Mouse (Mus musculus): ENCODE measurements around the gene Vsir.

Vsir gene

DNA sequence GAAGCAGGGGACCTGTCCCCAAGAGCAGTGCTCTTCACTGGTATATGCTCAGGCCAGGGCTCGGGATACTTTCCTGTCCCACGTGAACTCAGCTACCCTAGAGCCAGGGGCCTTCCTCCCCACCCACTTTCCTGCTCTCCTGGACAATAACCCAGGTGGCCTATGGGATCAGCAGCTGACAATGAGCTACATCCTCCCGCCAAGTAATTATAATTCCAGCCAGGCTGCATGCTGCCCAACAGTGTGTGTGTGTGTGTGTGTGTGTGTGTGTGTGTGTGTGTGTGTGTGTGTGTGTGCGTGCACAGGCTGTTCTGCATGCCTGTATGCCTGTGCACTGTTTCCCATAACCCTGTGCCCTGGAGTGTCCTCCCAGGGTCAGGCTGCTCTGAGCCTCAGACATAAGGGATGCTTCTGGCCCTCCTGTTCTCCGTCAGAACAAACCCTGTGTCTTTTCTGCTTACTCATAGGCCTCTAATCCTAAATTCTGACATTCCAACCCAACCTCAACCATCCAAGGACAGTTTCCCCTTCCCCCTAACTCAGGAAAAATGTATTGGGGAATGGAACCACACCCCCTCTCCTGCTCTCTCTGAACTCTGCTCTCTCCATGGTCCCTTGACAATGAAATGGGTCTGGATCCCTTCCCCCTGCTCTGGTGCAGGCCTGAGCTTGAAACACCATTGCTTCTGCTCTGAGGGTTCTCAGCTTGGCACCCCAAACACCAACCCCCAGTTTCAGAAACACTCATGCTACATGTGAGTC is 6.8 kb downstream of the Vsir start:
- no peak for DNase-seq (ENCODE audit: low spot score in 2 of 2)

DNA sequence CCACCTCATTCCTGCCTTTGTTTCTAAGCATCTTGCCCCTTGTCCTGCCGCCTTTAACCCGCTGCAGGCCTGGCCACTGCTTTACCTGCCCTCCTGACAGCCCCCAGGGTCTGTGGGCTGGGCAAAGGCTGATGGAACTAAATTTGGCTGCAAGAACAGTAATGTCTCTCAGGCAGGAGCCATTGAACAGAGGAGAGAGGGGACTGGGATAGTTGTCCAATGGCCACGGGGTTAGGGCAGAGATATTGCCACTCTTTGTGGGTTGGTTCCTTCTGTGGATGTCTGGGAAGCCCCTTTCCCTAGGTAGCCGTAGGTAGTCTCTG is 7.3 kb downstream of the Vsir start:
- no peak for DNase-seq (ENCODE audit: low spot score in 2 of 2)

DNA sequence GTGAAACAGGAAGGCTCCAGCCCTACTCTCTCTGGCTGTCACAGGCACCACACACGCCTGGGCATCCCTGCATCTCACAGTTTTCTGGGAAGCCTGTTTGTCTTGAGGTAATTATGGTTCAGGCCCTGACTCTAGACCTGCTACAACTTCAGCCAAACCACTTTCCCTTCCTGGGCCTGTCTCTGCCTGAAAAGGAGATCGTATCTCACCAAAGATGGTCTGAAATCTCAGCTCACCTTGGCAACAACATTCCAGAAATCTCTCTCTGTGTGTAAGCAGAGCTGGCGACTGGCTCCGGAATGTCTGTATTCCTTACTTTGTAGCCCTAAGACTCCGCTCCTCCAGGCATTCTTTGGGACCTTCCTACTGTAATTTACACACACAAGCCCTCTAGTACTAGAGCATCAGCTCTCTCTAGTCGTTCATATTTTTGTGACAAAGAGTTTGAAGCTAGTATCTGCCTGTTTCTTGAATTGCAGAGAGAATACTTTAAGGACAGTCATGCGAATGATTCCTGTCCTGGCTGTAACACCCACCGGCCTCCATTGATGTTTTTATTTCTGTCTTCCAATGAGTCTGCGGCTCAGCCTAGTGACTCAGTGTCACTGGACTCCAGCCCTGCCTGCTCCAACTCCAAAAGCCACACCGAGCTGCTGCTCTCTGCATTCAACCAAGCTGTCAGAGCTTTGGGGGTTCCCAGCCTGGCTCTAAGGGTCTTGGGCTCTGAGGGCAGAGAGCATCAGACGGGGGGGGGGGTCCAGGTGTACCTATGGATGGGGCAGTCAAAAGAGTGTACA is 8.4 kb downstream of the Vsir start:
- no peak for DNase-seq (ENCODE audit: low spot score in 2 of 2)

DNA sequence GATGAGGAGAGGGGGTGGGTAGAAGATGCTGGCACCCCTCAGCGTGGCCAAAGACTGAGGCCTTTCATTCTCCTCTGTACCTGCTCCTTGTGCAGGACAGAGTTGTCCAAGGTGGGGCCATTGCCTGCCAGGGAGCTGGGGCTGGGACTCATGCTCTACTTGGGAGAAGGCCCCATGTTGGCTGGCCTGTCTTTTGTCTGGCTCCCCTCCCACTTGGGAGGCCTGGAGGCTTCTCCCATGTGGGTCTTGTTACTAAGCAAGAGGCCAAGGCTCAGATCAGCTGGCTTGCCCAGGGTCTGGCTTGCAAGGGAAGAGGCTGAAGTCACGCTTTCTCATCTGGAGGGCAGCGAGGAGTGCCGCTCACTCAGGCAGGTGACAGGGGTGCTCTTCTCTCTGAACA is 10.8 kb downstream of the Vsir start:
- DNase-seq (ENCODE audit: low spot score in 2 of 2) = no peak

DNA sequence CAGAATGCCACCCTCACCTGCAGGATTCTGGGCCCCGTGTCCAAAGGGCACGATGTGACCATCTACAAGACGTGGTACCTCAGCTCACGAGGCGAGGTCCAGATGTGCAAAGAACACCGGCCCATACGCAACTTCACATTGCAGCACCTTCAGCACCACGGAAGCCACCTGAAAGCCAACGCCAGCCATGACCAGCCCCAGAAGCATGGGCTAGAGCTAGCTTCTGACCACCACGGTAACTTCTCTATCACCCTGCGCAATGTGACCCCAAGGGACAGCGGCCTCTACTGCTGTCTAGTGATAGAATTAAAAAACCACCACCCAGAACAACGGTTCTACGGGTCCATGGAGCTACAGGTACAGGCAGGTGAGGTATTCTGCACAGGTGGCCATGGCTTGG is 11.2 kb downstream of the Vsir start:
- DNase-seq (ENCODE audit: low spot score in 2 of 2) = no peak

DNA sequence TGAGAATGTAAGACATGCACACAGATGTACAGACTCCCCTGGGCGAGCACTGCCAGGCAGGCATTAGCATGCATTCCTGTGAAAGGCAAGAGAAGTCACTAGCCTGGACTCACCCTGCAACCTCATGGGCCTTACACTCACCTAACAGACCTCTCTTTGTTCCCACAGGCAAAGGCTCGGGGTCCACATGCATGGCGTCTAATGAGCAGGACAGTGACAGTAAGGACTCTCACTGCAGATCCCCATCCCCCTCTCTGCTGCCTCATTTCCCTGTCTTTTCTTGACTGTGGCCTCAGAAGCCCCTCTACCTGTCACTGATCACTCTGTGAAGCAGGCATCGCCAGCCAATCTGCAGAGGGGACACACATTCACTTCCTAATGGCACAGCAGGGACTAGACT is 12.1 kb downstream of the Vsir start:
- DNase-seq (ENCODE audit: low spot score in 2 of 2) = no peak

DNA sequence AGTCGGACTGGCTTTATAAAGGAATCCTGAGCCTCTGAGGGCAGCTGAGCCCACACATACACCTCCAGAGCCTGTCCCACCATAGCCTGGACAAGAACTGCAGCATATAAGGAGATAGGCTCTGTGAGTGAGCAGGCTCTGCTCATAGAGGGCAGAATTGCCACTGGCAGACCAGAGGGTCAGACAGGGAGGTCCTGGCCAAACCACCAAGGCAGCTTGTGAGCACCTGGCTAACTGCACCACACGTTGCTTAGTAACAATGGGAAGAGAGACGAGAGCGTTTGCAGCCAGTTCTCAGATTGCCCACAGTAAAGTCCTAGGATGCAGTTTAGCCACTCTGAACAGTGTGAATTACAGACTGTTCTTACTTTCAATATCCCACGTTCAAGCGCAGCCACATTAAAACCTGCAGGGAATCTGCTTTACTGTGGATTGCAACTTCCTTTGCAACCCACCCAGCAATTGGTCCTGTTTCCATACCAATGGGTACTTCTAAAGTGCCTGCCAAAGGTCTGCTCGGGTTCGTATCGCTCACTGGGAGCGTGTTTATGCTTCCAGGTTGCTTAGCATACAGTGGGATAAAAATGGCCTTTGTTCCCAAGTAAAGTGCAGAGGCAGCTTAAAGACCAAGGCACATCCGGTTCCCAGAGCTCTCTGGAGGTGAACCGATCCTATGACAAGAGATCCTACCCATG is 15.1 kb downstream of the Vsir start:
- DNase-seq (ENCODE audit: low spot score in 2 of 2) = no peak

DNA sequence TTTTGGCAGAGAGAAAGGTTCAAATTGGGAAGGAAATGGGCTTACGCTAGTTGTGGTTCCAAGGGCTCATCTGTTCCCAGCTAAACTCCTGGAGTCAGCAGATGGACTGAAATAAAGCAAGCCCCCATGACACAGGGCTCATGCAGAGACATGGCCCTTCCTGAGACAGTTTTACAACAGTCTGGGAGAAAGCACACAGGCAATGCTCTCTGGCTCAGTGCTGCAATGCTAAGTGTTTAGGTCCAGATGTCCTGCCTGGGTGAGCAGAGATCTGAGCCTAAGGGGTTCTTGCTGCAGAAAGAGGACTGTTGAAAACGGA is 15.6 kb downstream of the Vsir start:
- no peak for DNase-seq (ENCODE audit: low spot score in 2 of 2)

DNA sequence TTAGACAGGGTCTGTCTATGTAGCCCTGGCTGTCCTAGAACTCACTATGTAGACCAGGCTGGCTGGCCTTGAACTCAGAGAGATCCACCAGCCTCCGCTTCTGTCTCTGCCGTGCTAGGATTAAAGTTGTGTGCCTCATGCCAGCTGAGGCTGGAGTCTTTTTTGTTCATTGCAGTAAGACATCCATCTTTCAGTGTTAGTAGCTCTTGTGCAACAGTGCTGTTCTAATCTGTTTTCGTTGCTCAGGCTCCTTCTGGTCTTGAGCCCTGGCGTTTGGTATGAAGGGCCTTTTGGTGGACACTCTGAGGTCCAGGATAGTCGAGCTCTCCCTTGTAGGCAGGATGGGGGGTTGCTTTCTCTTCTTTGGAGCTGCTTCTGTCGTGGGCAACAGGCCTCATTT is 16.8 kb downstream of the Vsir start:
- no peak for DNase-seq (ENCODE audit: low spot score in 2 of 2)

DNA sequence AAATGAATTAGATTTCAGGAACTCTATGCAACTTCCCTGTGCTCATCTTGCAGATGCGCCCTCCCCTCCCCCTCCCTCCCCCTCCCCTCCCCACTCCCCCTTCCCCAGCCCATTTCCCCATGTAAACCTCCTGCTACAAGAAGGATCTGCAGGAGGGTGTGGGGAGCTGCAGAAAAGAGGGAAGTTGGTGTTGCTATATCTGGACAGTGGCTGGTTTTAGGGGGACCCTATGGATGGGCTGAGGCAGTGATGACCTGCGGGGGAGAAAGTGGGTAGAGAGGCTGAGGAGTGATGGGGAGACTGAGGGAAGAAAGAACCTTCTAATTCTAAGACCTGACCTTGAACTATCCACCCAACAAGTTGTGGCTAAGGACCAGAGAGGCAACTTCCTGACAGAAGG is 20.5 kb downstream of the Vsir start:
- DNase-seq (ENCODE audit: low spot score in 2 of 2) = no peak

DNA sequence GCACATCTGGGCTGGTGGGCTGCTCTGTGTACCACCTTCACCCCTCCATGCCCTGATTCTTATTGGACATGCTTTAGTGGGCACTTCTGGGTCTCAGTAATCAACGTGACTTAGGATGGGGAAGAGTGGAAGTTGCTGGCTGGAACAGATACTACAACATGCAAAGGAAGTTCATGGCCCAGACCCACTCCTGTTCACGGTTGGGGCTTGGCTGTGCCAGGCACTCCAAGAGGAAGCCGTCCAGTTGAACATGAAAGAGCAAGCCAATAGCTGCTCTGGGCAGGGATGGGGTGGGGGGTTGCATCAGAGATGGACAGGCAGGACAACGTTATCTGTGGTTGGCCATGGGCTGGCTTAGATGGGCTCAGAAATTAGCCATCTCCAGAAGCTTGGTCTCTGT is 21.3 kb downstream of the Vsir start:
- DNase-seq (ENCODE audit: low spot score in 2 of 2) = no peak

DNA sequence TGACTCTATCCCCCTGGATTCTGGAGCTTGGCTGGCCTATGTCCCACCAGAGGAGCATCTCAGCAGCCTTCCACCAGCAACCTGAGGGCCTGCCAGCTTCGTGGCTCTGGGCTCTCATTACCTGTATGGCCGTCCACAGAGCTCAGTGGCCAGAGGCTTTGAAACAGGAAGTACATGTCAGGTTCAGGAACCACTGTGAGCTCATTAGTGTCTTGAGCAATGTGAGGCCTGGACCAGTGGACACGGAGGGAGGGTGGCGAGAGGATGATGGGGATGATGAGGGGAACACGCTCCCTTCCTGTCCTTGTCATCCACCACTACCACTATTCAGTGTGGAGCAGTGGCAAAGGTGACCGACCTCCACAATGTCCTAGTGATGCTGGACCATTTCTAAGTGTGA is 22.8 kb downstream of the Vsir start:
- DNase-seq (ENCODE audit: low spot score in 2 of 2) = no peak

DNA sequence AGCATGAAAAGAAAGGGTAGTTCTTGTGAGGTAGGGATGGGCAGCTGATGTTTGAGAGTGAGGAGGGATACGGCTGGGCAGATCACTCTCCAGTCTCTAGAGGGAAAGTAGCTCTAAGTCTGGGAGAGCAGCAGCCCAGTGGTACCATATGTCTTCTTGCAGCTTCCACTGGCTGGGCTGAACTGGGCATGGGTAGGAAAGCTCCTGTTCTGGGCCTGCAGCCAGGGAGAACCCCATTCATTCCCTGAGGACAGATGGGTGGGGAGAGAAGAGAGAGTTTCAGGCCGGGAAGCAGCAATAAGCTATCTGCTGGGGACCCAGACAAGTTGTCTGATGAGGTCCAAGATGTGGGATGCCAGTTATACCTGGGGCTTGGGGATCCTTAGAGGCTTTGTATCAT is 23.4 kb downstream of the Vsir start:
- no peak for DNase-seq (ENCODE audit: low spot score in 2 of 2)

DNA sequence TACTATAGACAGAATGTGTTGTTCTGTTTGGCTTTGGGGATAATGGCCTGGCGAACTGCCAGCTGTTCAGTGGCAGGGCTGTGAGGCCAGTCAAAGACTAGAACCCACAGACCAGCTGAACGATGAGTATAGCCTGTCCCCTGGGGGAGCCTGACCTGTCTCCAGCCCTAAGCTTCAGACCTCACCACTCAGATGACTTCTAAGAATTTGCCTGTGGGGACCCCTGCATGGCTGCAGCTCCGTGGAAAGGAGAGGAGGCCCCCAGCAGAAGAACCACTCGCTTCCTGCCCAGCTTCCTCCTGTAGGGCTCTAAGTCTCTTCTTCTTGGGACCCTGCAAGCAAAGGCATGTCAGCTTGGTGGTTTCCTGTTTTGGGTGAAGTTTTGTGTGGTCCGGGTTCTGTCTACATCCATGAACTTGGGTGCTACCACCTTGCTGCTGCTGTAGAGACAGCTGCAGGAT is 24.0 kb downstream of the Vsir start:
- DNase-seq (ENCODE audit: low spot score in 2 of 2) = no peak

DNA sequence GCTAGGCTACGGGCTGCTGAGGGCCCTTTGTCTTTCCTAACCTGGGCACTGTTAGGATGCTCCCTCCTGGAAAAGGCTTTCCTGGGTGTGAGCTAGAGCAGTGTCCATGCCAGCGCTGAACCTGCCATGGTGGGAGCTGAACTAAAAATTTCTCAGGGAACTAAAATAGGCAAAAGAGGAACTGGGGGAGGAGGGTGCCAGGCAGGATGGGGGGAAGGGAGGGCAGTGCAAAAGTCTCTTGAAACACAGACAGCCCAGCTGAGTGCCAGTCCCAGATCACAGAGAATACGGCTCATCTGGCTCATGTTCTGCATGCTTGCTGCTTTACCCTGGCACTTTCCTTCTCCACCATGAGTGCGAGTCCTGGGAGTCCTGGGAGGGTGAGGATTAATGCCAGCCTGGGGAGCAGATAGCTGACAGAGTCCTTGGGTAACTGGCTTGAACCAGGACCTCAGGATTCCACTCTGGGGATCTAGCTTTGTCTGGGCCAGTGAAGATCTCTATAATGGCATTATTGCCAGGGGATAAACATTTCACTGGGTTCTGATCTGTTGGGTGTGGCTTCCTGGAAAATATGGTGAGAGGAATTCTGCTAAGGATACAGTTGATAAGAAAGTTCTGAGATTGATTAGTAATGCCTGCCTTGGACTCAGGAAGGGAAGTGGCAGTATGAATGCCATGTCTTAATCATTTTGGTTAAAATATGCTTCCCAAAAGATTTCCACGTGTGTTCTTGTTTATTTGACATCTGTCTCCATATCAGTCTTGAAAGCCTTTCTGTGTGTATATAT is 25.1 kb downstream of the Vsir start:
- no peak for DNase-seq (ENCODE audit: low spot score in 2 of 2)

DNA sequence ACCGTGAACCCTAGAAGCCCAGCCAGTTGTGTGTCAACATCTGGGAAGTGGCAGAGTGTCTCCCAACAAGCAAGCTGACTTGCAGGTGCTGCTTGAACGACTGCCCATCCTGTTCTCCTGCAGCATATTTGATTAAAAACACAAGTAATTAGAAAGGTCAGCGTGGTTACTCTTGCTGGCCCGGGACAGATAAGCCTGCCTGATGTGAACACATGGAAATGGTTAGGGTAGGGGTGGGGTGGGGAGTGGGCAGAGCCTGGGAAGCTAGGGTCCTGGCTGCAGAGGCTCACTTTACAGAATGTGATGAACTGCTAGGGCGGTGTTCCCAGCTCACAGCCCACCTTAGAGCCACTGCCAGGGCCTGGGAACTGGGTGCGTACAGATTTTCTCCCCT is 26.9 kb downstream of the Vsir start:
- no peak for DNase-seq (ENCODE audit: low spot score in 2 of 2)

DNA sequence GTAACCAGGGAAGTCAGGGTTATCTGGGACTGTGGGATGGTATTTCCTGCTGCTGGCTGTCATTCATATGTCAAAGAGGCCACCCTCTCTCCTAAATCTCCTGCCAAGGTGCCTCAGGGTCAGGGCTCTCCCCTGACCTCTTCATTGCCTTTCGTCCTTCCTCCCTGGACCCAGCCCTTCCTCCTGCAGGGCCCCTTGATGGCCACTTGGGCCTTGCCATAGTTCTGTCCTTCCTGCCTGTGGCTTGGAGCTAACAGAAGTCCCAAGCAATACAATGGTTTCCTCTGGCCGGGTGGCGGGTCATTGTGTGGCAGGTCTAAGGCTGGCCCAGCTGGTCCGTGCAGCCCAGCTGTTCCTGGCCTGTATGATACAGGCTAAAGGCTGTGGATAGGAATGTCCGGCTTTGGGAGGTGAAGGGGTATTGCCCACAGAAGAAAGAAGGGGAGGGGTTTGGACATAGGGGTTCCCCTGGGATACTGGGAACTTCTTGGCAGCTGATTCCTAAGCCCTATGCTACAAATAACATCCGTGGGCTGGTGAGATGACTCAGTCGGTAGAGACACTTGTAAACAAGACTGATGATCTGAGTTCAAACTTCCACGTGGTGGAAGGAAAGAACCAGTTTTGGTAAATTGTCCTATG is 27.4 kb downstream of the Vsir start:
- no peak for DNase-seq (ENCODE audit: low spot score in 2 of 2)

DNA sequence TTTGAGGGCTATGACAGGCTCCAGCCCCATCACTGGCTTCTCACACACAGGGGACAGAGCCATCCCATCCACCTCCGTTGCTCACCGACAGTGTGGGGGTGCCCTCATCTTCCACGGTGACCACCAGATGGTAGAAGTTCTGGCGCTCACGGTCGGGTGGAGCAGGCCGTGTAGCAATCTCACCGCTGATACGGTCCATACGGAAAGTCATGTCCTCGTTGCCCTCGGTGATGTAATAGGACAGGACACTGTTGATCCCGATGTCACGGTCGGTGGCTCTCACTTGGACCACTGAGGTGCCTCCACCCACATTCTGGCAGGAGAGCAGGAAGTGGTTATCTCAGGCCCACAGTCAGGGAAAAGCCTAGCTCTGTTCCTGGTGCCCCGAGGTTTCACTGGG is 30.1 kb downstream of the Vsir start:
- no peak for DNase-seq (ENCODE audit: low spot score in 2 of 2)

DNA sequence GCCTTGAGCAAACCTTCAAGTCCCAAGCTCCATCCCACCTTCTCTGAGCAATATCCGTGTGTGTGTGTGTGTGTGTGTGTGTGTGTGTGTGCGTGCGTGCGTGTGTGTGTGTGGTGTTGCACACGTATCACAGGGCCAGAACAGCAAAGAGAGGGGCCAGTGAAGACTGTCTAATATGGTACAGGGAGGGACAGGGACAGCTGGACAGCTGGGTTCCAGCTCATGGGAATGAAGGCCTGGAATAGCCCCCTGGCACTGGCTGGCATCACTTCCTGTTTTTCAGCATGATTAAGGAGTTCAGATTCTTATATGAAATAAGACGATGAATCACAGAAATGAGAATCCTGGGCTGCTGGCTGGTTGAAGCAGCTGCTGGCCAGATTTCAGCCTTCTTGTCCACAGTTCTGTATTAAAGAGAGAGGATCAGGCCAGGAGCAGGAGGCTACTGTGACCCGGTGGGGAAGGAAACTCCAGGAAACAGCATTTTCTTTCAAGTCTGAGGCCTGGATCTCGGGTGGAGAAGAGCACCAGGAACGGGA is 32.8 kb downstream of the Vsir start:
- no peak for DNase-seq (ENCODE audit: low spot score in 2 of 2)

DNA sequence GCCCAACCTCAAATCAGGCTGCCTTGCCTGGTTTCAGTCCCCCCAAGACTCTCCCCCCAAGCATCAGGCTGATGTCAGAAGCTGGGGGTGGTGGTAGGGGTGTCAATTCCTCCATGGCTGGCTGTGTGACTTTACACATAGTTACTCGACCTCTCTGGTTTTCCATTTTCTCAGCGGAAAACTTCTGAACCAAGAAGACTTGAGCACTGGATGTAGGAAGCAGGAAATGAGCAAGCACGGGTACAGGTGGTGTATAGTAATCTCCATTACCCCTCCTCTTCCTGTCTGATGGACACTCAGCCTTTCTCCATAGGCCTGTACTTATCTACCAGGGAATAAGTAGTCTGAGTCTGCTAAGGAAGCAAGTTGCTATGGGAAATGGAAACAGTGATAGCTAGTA is 33.6 kb downstream of the Vsir start:
- DNase-seq (ENCODE audit: low spot score in 2 of 2) = no peak

DNA sequence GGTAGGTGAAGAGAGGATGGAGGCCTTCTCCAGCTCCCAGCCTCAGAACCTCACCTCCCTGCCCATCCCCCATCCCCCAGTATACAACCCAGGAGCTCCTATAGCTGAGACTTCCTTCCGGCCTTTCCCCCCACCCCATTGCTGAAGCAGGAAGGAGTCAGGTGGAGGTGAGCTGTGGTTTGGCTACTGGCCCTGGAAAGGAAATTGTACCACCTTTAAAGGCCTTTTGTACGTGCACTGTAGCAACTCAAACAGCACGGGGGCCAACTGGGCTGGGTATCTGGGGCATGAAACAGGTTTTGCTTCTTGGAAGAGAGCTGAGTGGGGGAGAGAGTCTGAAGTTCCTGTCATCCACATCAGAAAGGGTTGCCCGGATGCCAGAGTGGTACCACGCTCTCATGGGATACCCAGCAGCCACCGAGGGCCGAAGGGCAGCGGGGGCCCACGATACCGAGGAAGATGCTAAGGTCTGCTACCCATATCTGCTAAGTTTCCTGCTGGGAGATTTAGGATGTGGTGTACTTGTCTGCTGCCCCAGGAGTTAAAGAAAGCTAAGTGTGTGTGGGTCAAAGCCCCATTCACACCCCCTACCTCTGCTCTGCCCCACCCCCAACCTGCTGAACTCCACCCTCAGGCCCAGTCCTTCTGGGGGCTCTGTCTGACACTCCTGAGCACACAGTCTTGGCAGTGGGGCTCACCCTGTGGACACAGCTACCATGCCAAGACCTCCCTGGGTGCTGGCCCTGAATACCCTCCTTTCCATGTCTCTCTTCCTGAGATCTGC is 34.7 kb downstream of the Vsir start:
- no peak for DNase-seq (ENCODE audit: low spot score in 2 of 2)
